Mouse (Mus musculus): ENCODE data around the gene St8sia4. TPM values are rescaled to one million over a fixed set of nuclear protein-coding genes. Genes with fewer than 3 reads are reported as not detected.

The St8sia4 gene
- polyA plus RNA-seq, 1 experiment, result 0.31 TPM

DNA sequence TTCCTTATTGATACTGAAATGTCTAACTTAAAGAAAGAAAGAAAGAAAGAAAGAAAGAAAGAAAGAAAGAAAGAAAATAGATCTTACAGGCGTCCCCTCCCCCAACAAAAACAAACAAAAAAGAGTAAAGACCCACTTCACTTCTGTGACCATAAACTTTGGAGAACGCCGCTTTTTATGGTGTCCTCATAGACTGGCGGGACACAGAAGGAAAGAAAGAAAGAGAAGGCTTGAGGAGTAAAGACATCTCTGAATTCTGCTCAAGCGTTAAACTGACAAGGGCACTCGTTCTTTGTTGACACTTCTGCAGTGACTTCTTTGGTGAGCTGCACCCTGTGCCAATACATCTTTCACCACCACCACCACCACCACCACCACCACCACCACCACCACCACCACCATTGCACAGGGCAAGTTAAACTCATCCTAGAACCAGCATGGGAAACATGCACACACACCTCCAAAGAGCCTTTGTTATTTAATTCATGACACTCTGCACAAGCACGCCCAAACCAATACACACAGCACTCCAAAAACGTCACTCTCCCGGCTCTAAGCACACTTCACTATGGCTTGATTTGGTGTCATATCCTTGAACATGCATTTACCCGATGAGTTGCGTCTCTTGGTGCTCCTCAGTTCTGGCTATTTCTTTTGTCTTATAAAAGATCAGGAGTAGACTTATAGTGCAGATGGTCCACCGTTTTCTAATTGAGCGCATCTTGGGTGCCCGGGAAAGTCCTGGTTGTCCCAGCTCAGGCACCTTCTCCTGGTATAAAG is 640 bp downstream of the St8sia4 start:
- Histone ChIP-seq H3K27me3 (ENCODE audit: control insufficient read depth, insufficient read depth, low read length, poor library complexity, severe bottlenecking) (0 out of 2 replicates have a peak, but pooled peaks cover 2% of the 10 kb centered on the region), H3K27ac (ENCODE audit: insufficient read depth, low read length) (no peak overlapping the region), H3K4me1 (ENCODE audit: control insufficient read depth, insufficient read depth, low read length) (no peaks in the 10 kb centered on the region), H3K4me3 (ENCODE audit: low read depth, low read length) (peak overlapping the region; percentile 59), H3K36me3 (ENCODE audit: control insufficient read depth, insufficient read depth, low read length, poor library complexity, severe bottlenecking) (no peaks in the 10 kb centered on the region), H3K9me3 (replicated peaks; ENCODE audit: control insufficient read depth, insufficient read depth, low read length, poor library complexity, severe bottlenecking) (no peaks in the 10 kb centered on the region), H3K9ac (ENCODE audit: low read depth, poor library complexity, severe bottlenecking) (no peak overlapping the region)
- TF ChIP-seq POLR2A (IDR thresholded peaks at IDR 0.05; ENCODE audit: insufficient read depth, low read length), result no peak
- TF ChIP-seq CTCF (IDR thresholded peaks at IDR 0.05; ENCODE audit: low read depth, low read length), result no peak
- TF ChIP-seq EP300 (IDR thresholded peaks at IDR 0.05; ENCODE audit: insufficient read depth, low read depth, low read length), result no peak

DNA sequence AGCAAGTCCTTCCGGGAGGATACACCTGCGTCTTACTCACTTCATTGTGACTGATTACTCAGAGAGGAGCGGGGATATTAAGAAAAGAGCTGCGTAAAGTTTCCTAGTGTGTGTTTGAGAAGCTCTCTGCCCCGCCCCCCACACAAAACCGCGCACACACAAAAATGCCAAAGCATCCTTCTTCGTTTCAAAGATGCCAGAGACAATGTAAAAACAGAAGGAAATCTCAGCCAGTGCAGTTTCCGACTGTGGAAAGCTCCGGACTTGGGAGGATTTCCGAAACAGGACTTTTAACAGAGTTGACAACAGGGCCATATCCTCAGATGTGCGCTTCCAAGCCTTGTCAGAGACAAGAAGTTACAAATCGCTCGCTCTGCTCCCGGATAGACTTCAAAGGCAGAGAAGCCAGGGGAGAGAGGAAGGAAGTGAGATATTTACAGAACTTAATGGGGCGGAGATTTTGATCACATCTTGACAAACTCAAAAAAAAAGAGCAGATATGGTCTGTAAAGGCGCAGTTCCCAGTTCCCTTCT is 1.4 kb downstream of the St8sia4 start:
- H3K27me3 ChIP-seq (ENCODE audit: control insufficient read depth, insufficient read depth, low read length, poor library complexity, severe bottlenecking), result 0 out of 2 replicates have a peak, but pooled peaks cover 2% of the 10 kb centered on the region
- H3K9me3 ChIP-seq (replicated peaks; ENCODE audit: control insufficient read depth, insufficient read depth, low read length, poor library complexity, severe bottlenecking), result no peaks in the 10 kb centered on the region
- H3K9ac ChIP-seq (ENCODE audit: low read depth, poor library complexity, severe bottlenecking), result no peak overlapping the region
- TF ChIP-seq POLR2A (IDR thresholded peaks at IDR 0.05; ENCODE audit: insufficient read depth, low read length) (no peak), EP300 (IDR thresholded peaks at IDR 0.05; ENCODE audit: insufficient read depth, low read depth, low read length) (no peak), CTCF (IDR thresholded peaks at IDR 0.05; ENCODE audit: low read depth, low read length) (no peak)
- H3K4me1 ChIP-seq (ENCODE audit: control insufficient read depth, insufficient read depth, low read length), result no peaks in the 10 kb centered on the region
- no peaks in the 10 kb centered on the region for H3K36me3 ChIP-seq (ENCODE audit: control insufficient read depth, insufficient read depth, low read length, poor library complexity, severe bottlenecking)
- H3K4me3 ChIP-seq (ENCODE audit: low read depth, low read length), result no peak overlapping the region
- H3K27ac ChIP-seq (ENCODE audit: insufficient read depth, low read length), result no peak overlapping the region

GRCm38 (mm10) chr1:95664969-95665702 is 2.2 kb downstream of the St8sia4 start:
- H3K4me1 ChIP-seq (ENCODE audit: control insufficient read depth, insufficient read depth, low read length), result no peaks in the 10 kb centered on the region
- no peaks in the 10 kb centered on the region for H3K36me3 ChIP-seq (ENCODE audit: control insufficient read depth, insufficient read depth, low read length, poor library complexity, severe bottlenecking)
- no peak overlapping the region for H3K27ac ChIP-seq (ENCODE audit: insufficient read depth, low read length)
- no peak overlapping the region for H3K4me3 ChIP-seq (ENCODE audit: low read depth, low read length)
- 0 out of 2 replicates have a peak, but pooled peaks cover 2% of the 10 kb centered on the region for H3K27me3 ChIP-seq (ENCODE audit: control insufficient read depth, insufficient read depth, low read length, poor library complexity, severe bottlenecking)
- TF ChIP-seq CTCF (IDR thresholded peaks at IDR 0.05; ENCODE audit: low read depth, low read length) (no peak), POLR2A (IDR thresholded peaks at IDR 0.05; ENCODE audit: insufficient read depth, low read length) (no peak), EP300 (IDR thresholded peaks at IDR 0.05; ENCODE audit: insufficient read depth, low read depth, low read length) (no peak)
- no peak overlapping the region for H3K9ac ChIP-seq (ENCODE audit: low read depth, poor library complexity, severe bottlenecking)
- H3K9me3 ChIP-seq (replicated peaks; ENCODE audit: control insufficient read depth, insufficient read depth, low read length, poor library complexity, severe bottlenecking), result no peaks in the 10 kb centered on the region

DNA sequence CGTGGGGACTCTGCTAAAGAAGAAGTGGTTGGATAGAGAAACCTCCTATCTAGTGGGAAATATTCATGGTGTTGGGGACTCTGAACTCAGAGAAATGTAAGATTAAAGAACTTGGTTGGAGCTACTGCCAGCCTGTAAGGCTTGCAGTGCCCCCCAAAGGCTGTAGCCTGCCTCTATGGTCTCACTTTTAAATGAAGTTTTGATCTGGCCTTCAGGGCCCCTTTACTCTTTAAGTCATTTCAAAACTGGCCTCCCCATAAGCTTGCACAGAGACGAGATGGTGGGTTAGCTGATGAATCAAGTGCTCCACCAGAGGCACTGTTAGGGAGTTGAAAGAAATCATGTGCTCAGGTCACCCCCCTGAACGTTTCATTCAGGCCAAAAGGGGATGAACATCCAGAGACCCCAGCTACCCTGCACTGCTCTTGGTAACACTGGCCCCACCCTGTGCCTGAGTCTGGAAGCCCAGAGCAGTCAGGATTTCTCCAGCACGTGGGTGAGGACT is 3.0 kb downstream of the St8sia4 start:
- Histone ChIP-seq H3K4me1 (ENCODE audit: control insufficient read depth, insufficient read depth, low read length) (no peaks in the 10 kb centered on the region), H3K27me3 (ENCODE audit: control insufficient read depth, insufficient read depth, low read length, poor library complexity, severe bottlenecking) (0 out of 2 replicates have a peak, but pooled peaks cover 2% of the 10 kb centered on the region), H3K9ac (ENCODE audit: low read depth, poor library complexity, severe bottlenecking) (no peak overlapping the region), H3K27ac (ENCODE audit: insufficient read depth, low read length) (no peak overlapping the region), H3K36me3 (ENCODE audit: control insufficient read depth, insufficient read depth, low read length, poor library complexity, severe bottlenecking) (no peaks in the 10 kb centered on the region), H3K4me3 (ENCODE audit: low read depth, low read length) (no peak overlapping the region), H3K9me3 (replicated peaks; ENCODE audit: control insufficient read depth, insufficient read depth, low read length, poor library complexity, severe bottlenecking) (no peaks in the 10 kb centered on the region)
- TF ChIP-seq EP300 (IDR thresholded peaks at IDR 0.05; ENCODE audit: insufficient read depth, low read depth, low read length), result no peak

GRCm38 (mm10) chr1:95657051-95657668 is 10.2 kb downstream of the St8sia4 start:
- H3K9ac ChIP-seq (ENCODE audit: low read depth, poor library complexity, severe bottlenecking), result no peak overlapping the region
- no peaks in the 10 kb centered on the region for H3K9me3 ChIP-seq (replicated peaks; ENCODE audit: control insufficient read depth, insufficient read depth, low read length, poor library complexity, severe bottlenecking)
- no peaks in the 10 kb centered on the region for H3K36me3 ChIP-seq (ENCODE audit: control insufficient read depth, insufficient read depth, low read length, poor library complexity, severe bottlenecking)
- H3K27me3 ChIP-seq (ENCODE audit: control insufficient read depth, insufficient read depth, low read length, poor library complexity, severe bottlenecking), result no peaks in the 10 kb centered on the region
- no peak overlapping the region for H3K27ac ChIP-seq (ENCODE audit: insufficient read depth, low read length)
- no peaks in the 10 kb centered on the region for H3K4me1 ChIP-seq (ENCODE audit: control insufficient read depth, insufficient read depth, low read length)
- no peak overlapping the region for H3K4me3 ChIP-seq (ENCODE audit: low read depth, low read length)
- TF ChIP-seq CTCF (IDR thresholded peaks at IDR 0.05; ENCODE audit: low read depth, low read length) (no peak), EP300 (IDR thresholded peaks at IDR 0.05; ENCODE audit: insufficient read depth, low read depth, low read length) (no peak), POLR2A (IDR thresholded peaks at IDR 0.05; ENCODE audit: insufficient read depth, low read length) (no peak)

Measured in ES-Bruce4 (cell line).